Mouse (Mus musculus) heart, adult 8-10 months (tissue): ENCODE results near the gene Plin5. TPM values are rescaled to one million over a fixed set of nuclear protein-coding genes. Genes with fewer than 3 reads are reported as not detected.

Source experiments
- DNase-seq: peaks from one replicate; pipeline ENCODE4 v3.0.0; 2022; ENCODE audit warnings: low spot score
- total RNA-seq, 4 experiments: library from RNA; stranded (reverse); gene quantifications; 2 replicates each; pipeline ENCODE4 v1.2.4; 2022

Gene Plin5
- total RNA-seq: 100 to 1,000 TPM; 110 to 160 (median 150) TPM

DNA sequence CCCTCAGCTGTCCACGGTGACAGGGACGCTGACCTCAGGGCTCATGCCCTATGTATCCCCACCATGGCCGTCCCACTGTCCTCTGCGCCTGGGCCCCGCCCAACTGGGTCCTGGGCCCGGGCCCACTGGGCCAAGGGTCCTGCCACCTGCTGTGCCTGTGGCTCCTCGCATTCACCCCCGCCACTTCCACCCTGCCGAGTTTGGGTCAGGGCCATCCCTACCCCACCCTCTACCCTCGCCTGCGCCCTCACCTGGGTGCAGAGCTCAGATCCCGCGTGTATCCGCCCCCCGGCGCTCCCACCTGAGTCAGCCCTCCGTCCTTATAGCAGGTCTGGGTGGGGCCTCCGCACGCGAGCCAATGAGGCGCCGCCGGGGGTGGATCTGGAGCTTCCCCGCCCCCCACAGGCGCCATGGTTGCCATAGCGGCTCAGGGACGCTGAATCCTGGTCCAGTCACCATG lies at the start of gene Plin5:
Plin5 (minus strand) TSS at position 346 of the 460 bp plus-strand sequence.
- DNase-seq: no peak

DNA sequence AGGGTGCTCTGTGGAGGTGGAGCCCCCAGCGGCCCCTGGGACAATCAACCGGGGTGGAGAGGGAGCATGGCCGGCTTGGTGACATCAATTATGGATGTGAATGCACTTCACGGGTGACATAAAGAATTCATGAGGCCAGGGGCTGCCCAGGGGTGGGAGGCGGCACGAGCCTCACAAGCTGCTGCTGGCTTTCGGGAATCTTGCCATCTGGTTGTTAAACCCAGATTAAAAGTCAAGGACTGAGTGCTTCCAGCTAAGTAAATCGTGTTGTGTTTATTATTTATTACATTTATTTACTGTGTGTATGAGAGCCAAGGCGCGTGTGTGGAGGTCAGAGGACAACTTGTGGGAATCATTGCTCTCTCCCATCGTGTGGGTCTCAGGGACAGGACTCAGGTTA lies 48.3 kb upstream of the Plin5 start:
- DNase-seq: no peak

DNA sequence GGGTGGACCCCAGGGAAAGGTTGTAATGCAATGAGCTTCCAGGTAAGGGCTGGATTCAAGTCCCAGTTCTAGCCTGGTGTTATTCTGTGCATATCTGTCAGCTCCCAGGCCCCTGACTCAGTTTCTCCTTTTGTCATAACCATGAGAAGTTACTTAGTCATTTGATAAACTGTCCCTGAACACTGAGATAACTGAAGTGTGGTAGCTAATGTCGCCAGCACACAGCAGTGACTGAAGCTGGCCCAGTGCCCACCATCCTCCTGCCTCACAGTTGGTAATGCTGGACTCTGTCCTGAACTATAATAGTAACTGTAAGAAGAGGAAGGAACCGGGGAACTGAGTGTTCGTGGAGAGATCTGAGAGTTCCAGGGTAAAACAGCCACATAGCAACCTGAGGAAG lies 47.1 kb upstream of the Plin5 start:
- DNase-seq: no peak

- DNase-seq: no peak
These were observed 46.2 kb upstream of the Plin5 start for GRCm38 (mm10) chr17:56163523-56164102.

GRCm38 (mm10) chr17:56162231-56162774 lies 44.9 kb upstream of the Plin5 start, which contains the start of gene Tnfaip8l1:
Gene Tnfaip8l1 (plus strand): TSS chr17:56162477.
- peak; percentile 96 for DNase-seq

DNA sequence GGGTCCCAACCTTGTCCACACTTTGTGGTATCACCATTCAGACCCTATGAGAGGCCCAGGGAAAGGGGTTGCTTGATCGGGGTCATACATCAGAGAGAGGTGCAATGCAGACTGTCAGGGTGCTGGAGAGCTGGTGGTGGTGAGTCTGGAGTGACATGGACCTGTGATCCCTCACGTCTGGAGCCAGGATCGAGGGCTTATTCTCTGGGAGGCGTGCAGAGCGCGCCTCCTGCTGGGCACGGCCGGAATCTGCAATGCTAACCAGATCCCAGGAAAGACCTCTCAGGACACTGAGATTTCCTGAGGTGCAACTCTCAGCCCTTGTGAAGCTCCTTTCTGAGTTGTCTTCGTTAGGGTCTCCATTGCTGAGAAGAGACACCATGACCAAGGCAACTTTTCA lies 42.3 kb upstream of the Plin5 start:
- peak; percentile 64 for DNase-seq

GRCm38 (mm10) chr17:56153643-56154042 lies 36.2 kb upstream of the Plin5 start:
- no peak for DNase-seq

GRCm38 (mm10) chr17:56149897-56150296 lies 32.5 kb upstream of the Plin5 start:
- no peak for DNase-seq

DNA sequence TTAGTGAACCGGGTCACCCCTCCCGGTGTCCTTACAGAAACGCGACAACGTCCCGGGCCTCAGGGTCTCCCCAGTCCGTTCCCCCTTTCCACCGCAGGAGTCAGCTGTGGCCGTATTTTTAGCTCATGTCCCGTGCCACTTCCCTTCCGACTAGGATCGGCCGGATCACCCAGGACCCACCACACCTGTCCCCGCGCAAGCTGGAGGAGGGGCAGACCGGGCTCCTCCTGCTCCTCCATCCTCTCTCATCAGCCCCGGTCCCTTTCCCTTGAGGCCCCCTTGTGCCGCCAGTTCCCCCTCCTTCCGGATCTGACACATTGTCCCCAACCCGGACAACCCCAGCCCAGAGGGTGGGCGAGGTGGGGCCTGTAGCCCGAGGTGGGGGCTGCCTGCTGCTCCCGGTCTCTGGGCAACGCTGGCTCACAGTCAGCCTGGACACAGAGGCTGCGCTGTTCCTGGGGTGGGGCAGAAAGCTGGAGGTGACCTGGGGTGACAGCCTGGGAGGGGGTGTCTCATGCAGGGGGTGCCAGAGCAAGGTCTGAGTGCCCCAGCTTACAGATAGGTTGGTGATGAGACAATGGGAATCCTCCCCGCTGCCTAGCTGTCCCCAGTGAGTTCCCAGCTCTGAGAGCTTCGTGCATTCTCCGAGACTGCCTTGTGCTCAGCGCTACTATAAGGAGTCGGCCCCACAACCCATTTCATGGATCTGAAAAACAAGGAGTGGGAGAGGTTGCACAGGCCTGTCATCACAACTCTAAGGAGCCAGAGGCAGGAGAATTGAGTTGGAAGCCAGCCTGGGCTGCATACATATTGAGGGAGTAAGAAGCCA lies 31.6 kb upstream of the Plin5 start:
- no peak for DNase-seq

DNA sequence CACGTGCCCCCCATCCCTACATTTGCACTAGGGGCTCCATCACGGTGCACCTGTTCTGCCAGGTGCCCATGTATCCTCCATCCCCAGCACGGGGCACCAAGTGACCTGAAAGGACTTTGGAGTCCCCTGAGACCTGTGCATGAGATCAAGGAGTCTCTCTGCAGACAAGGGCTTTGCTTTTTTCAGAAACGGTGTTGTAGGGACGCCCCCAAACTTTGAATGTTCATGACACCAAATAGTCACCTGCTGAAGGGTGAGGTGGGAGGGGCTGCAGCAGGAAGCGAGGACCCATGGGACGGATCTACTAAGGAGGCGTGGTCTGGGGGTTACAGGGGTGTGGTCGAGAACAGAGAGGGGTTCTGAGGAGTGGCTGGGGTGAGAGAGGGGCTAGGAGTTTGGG lies 30.9 kb upstream of the Plin5 start:
- no peak for DNase-seq

DNA sequence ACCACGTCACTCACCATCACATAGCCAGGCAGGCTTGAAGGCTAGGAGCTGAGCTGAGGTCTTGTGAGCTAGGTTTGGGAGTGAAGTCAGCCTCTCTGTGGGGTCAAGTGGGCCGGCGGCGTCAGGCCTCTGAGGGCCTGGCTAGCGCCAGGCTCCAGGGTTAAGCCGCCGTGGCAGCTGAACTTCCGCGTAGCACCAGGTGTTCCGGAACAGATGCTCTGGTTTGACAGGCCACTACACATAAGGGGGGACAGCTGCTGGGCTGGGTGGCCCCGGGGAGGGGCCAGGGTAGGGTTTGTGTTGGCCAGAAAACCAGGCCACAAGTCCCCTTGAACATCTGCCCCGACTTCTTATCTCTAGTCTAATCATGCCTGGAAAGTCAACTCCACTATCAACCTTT lies 30.0 kb upstream of the Plin5 start:
- DNase-seq: no peak

GRCm38 (mm10) chr17:56146131-56146530 lies 28.7 kb upstream of the Plin5 start:
- no peak for DNase-seq

- DNase-seq: no peak
These were observed 27.1 kb upstream of the Plin5 start for GRCm38 (mm10) chr17:56144546-56144945.

- DNase-seq: no peak
These were observed 24.6 kb upstream of the Plin5 start for GRCm38 (mm10) chr17:56141702-56142605.

- DNase-seq: no peak
These were observed 22.6 kb upstream of the Plin5 start, which contains the start of gene Sema6b for GRCm38 (mm10) chr17:56139858-56140595. Gene Sema6b (minus strand): TSS chr17:56140343.

DNA sequence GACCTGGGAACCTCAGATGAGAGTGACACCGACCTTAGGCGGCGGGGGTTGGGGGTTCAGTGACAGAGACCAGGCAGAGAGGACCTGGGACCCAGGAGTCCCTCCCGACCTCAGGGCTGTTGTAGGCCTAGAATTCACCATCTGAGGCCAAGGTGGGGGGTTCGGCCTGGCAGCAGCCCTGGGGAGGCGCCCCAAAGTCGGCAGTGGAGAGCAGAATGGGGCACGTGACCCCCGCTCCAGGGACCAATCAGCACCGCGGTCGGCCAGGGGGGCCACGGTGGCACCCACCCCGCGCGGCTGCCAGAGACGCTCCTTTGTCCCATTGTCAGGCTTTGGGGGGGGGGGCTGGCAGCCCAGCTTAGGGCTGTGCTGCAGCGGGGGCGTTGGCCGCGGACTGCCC lies 22.0 kb upstream of the Plin5 start:
- no peak for DNase-seq

DNA sequence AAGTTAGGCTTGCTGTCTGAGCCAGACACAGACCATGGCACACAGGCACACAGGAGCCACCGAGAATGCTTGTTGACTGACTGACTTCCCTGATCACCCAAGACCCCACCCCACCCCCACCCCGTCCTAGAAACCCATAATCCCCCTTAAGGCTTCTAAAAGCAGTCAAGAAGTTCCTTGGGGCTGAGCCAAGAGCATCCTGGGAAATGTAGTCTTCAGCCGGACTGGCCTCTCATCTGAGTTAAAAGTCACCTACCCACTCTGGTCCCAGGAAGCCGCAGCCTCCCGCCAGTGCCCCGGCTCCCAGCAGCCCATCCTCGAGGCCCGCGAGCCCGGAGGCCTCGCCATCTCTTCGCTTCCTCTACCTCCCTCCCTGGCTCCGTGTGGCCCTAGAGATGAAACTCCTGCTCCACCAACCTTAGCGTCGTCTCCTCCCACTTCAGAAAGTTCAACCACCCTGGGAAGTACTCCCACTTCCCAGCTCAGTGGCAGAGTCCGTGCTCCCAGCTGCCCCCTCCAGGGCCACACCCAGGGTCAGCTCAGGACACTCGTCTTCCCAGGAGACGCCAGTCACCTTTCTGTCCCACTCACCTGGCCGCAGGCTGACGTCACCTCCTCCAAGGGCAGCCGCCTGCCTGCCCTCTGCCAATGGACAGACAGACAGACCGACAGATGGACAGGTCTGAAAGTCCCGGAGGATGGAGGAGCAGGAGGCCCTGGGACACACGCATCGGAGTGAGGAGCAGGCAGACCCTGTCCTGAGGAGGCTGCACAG lies 20.6 kb upstream of the Plin5 start:
- no peak for DNase-seq

- DNase-seq: no peak
These were observed 19.2 kb upstream of the Plin5 start for GRCm38 (mm10) chr17:56136558-56136957.

GRCm38 (mm10) chr17:56134463-56134971 lies 17.1 kb upstream of the Plin5 start:
- DNase-seq: peak; percentile 67
